Mouse (Mus musculus): ENCODE measurements at regions not wholly inside any gene's neighbourhood (a gene's known extent, or its start where the extent isn't known, plus 50 kb on each side); places are given as distances from the start of the nearest gene placed in this dataset.

DNA sequence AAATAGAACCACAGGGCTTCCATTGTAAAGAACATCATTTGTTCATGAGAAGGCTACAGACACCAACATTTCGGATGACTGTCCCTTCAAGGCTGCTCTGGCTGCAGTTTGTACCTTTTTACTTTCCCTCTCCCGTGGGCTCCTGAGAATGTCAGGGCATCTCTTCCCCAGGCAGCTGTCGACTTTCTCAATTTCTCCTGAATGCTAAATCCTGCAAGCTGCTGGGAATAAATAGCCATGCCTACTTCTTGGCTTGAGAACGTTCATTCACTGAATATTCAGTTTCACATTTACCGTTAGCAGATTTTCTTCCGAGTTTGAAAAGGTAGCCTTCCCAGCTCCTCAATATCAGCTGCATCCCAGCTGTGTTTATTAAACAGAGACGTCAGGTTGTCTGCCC lies 176.2 kb upstream of the Cep162 start:
- ATAC-seq (ENCODE audit: low read depth) = no peak

GRCm38 (mm10) chr9:87425201-87425600 lies 169.9 kb upstream of the Cep162 start:
- peak; percentile 35 for DNase-seq (ENCODE audit: low spot score)
- 56% methylated on average over 4 of the region's 4 CpGs for WGBS

More for the DNA sequence above, 176.2 kb upstream of the Cep162 start:
- Histone ChIP-seq H3K36me3 (ENCODE audit: control insufficient read depth, insufficient read depth, low read length) (no peaks in the 10 kb centered on the region), H3K4me3 (ENCODE audit: low read depth, low read length) (no peak overlapping the region), H3K9me3 (ENCODE audit: control insufficient read depth, low read length) (no peaks in the 10 kb centered on the region), H3K4me1 (ENCODE audit: control insufficient read depth, insufficient read depth, low read length) (no peaks in the 10 kb centered on the region), H3K4me2 (ENCODE audit: low read depth, low read length) (0 out of 2 replicates have a peak overlapping the region, but pooled peaks have one; percentile 25), H3K27me3 (replicated peaks; ENCODE audit: control insufficient read depth, insufficient read depth, low read length) (no peaks in the 10 kb centered on the region), H3K9ac (ENCODE audit: low read depth, low read length) (no peak overlapping the region), H3K27ac (replicated peaks; ENCODE audit: low read depth, low read length) (no peak overlapping the region)
- WGBS = 41% methylated on average over 7 of the region's 7 CpGs
- no peak for DNase-seq (ENCODE audit: low spot score)

GRCm38 (mm10) chr9:87421175-87421574 lies 165.8 kb upstream of the Cep162 start:
- H3K4me2 ChIP-seq (ENCODE audit: low read depth, low read length) = no peak overlapping the region
- no peak overlapping the region for H3K27ac ChIP-seq (replicated peaks; ENCODE audit: low read depth, low read length)
- WGBS = 47% methylated on average over 8 of the region's 8 CpGs
- H3K4me3 ChIP-seq (ENCODE audit: low read depth, low read length) = no peak overlapping the region
- H3K4me1 ChIP-seq (ENCODE audit: control insufficient read depth, insufficient read depth, low read length) = peaks cover 10% of the 10 kb centered on the region
- DNase-seq (ENCODE audit: low spot score) = no peak
- H3K27me3 ChIP-seq (replicated peaks; ENCODE audit: control insufficient read depth, insufficient read depth, low read length) = peaks cover 11% of the 10 kb centered on the region
- H3K9me3 ChIP-seq (ENCODE audit: control insufficient read depth, low read length) = no peaks in the 10 kb centered on the region
- H3K9ac ChIP-seq (ENCODE audit: low read depth, low read length) = no peak overlapping the region
- no peaks in the 10 kb centered on the region for H3K36me3 ChIP-seq (ENCODE audit: control insufficient read depth, insufficient read depth, low read length)
- ATAC-seq (ENCODE audit: low read depth) = no peak

More at GRCm38 (mm10) chr9:87425201-87425600, 169.9 kb upstream of the Cep162 start:
- H3K9ac ChIP-seq (ENCODE audit: low read depth, low read length) = no peak overlapping the region
- H3K4me2 ChIP-seq (ENCODE audit: low read depth, low read length) = no peak overlapping the region
- peaks cover 10% of the 10 kb centered on the region for H3K4me1 ChIP-seq (ENCODE audit: control insufficient read depth, insufficient read depth, low read length)
- H3K27me3 ChIP-seq (replicated peaks; ENCODE audit: control insufficient read depth, insufficient read depth, low read length) = peaks cover 5% of the 10 kb centered on the region
- no peak overlapping the region for H3K4me3 ChIP-seq (ENCODE audit: low read depth, low read length)
- no peak overlapping the region for H3K27ac ChIP-seq (replicated peaks; ENCODE audit: low read depth, low read length)
- no peak for ATAC-seq (ENCODE audit: low read depth)
- H3K36me3 ChIP-seq (ENCODE audit: control insufficient read depth, insufficient read depth, low read length) = no peaks in the 10 kb centered on the region
- H3K9me3 ChIP-seq (ENCODE audit: control insufficient read depth, low read length) = no peaks in the 10 kb centered on the region

- Histone ChIP-seq H3K4me3 (ENCODE audit: low read depth, low read length) (no peak overlapping the region), H3K27ac (replicated peaks; ENCODE audit: low read depth, low read length) (no peak overlapping the region), H3K27me3 (replicated peaks; ENCODE audit: control insufficient read depth, insufficient read depth, low read length) (peaks cover 11% of the 10 kb centered on the region), H3K4me2 (ENCODE audit: low read depth, low read length) (no peak overlapping the region), H3K36me3 (ENCODE audit: control insufficient read depth, insufficient read depth, low read length) (no peaks in the 10 kb centered on the region), H3K9ac (ENCODE audit: low read depth, low read length) (no peak overlapping the region), H3K4me1 (ENCODE audit: control insufficient read depth, insufficient read depth, low read length) (peaks cover 10% of the 10 kb centered on the region), H3K9me3 (ENCODE audit: control insufficient read depth, low read length) (no peaks in the 10 kb centered on the region)
- ATAC-seq (ENCODE audit: low read depth) = peak; percentile 55; the same call in 1 of the 2 replicates
- DNase-seq (ENCODE audit: low spot score) = no peak
- 9% methylated on average over 12 of the region's 12 CpGs for WGBS
These were observed 164.0 kb upstream of the Cep162 start for GRCm38 (mm10) chr9:87419376-87419775.

GRCm38 (mm10) chr9:87412894-87413293 lies 157.6 kb upstream of the Cep162 start:
- DNase-seq (ENCODE audit: low spot score) = no peak
- Histone ChIP-seq H3K27ac (replicated peaks; ENCODE audit: low read depth, low read length) (no peak overlapping the region), H3K4me2 (ENCODE audit: low read depth, low read length) (no peak overlapping the region), H3K4me1 (ENCODE audit: control insufficient read depth, insufficient read depth, low read length) (peaks cover 4% of the 10 kb centered on the region; the same call in 1 of the 2 replicates), H3K9ac (ENCODE audit: low read depth, low read length) (no peak overlapping the region), H3K27me3 (replicated peaks; ENCODE audit: control insufficient read depth, insufficient read depth, low read length) (peaks cover under 1% of the 10 kb centered on the region; the same call in 1 of the 2 replicates), H3K4me3 (ENCODE audit: low read depth, low read length) (no peak overlapping the region), H3K36me3 (ENCODE audit: control insufficient read depth, insufficient read depth, low read length) (no peaks in the 10 kb centered on the region), H3K9me3 (ENCODE audit: control insufficient read depth, low read length) (no peaks in the 10 kb centered on the region)
- WGBS = 26% methylated on average over 9 of the region's 9 CpGs
- ATAC-seq (ENCODE audit: low read depth) = no peak

- 78% methylated on average over 7 of the region's 7 CpGs for WGBS
- H3K4me1 ChIP-seq (ENCODE audit: control insufficient read depth, insufficient read depth, low read length) = peaks cover 7% of the 10 kb centered on the region; the same call in 1 of the 2 replicates
- DNase-seq (ENCODE audit: low spot score) = no peak
These were observed 155.7 kb upstream of the Cep162 start for GRCm38 (mm10) chr9:87411044-87411443.

DNA sequence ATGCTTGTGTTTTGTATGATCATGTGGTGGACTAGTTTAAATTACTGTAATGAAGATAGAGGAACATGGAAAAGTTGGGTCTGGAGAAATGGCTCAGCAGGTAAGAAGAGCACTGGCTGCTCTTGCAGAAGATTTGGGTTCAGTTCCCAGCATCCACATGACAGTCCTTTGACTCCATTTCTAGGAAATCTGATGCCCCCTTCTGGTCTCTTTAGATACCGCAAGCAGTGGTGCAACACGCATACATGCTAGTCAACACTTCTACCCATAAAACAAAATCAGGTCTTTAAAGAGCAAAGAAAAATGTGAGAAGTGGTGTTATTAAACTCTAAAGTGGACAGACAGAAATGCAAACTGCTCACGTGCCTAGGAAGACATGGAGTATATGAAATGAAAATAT lies 154.4 kb upstream of the Cep162 start:
- H3K27me3 ChIP-seq (replicated peaks; ENCODE audit: control insufficient read depth, insufficient read depth, low read length) = no peaks in the 10 kb centered on the region

More at GRCm38 (mm10) chr9:87411044-87411443, 155.7 kb upstream of the Cep162 start:
- Histone ChIP-seq H3K36me3 (ENCODE audit: control insufficient read depth, insufficient read depth, low read length) (no peaks in the 10 kb centered on the region), H3K9ac (ENCODE audit: low read depth, low read length) (no peak overlapping the region), H3K9me3 (ENCODE audit: control insufficient read depth, low read length) (no peaks in the 10 kb centered on the region), H3K4me3 (ENCODE audit: low read depth, low read length) (no peak overlapping the region), H3K4me2 (ENCODE audit: low read depth, low read length) (no peak overlapping the region), H3K27ac (replicated peaks; ENCODE audit: low read depth, low read length) (no peak overlapping the region), H3K27me3 (replicated peaks; ENCODE audit: control insufficient read depth, insufficient read depth, low read length) (no peaks in the 10 kb centered on the region)
- no peak for ATAC-seq (ENCODE audit: low read depth)

GRCm38 (mm10) chr9:87408805-87409204 lies 153.5 kb upstream of the Cep162 start:
- Histone ChIP-seq H3K36me3 (ENCODE audit: control insufficient read depth, insufficient read depth, low read length) (no peaks in the 10 kb centered on the region), H3K27me3 (replicated peaks; ENCODE audit: control insufficient read depth, insufficient read depth, low read length) (no peaks in the 10 kb centered on the region), H3K4me3 (ENCODE audit: low read depth, low read length) (no peak overlapping the region), H3K4me1 (ENCODE audit: control insufficient read depth, insufficient read depth, low read length) (peaks cover 7% of the 10 kb centered on the region; the same call in 1 of the 2 replicates), H3K27ac (replicated peaks; ENCODE audit: low read depth, low read length) (no peak overlapping the region), H3K9me3 (ENCODE audit: control insufficient read depth, low read length) (no peaks in the 10 kb centered on the region), H3K4me2 (ENCODE audit: low read depth, low read length) (no peak overlapping the region), H3K9ac (ENCODE audit: low read depth, low read length) (no peak overlapping the region)
- WGBS = 78% methylated on average over 8 of the region's 8 CpGs
- DNase-seq (ENCODE audit: low spot score) (no peak), ATAC-seq (ENCODE audit: low read depth) (no peak)

More for the DNA sequence above, 154.4 kb upstream of the Cep162 start:
- Histone ChIP-seq H3K4me3 (ENCODE audit: low read depth, low read length) (no peak overlapping the region), H3K4me1 (ENCODE audit: control insufficient read depth, insufficient read depth, low read length) (peaks cover 7% of the 10 kb centered on the region; the same call in 1 of the 2 replicates), H3K9ac (ENCODE audit: low read depth, low read length) (no peak overlapping the region), H3K9me3 (ENCODE audit: control insufficient read depth, low read length) (no peaks in the 10 kb centered on the region), H3K4me2 (ENCODE audit: low read depth, low read length) (no peak overlapping the region), H3K36me3 (ENCODE audit: control insufficient read depth, insufficient read depth, low read length) (no peaks in the 10 kb centered on the region), H3K27ac (replicated peaks; ENCODE audit: low read depth, low read length) (no peak overlapping the region)
- WGBS = 91% methylated on average over 3 of the region's 3 CpGs
- ATAC-seq (ENCODE audit: low read depth) (no peak), DNase-seq (ENCODE audit: low spot score) (no peak)

GRCm38 (mm10) chr9:87406476-87406875 lies 151.1 kb upstream of the Cep162 start:
- DNase-seq (ENCODE audit: low spot score) (no peak), ATAC-seq (ENCODE audit: low read depth) (0 out of 2 replicates have a peak, but pooled peaks have one; percentile 18)
- Histone ChIP-seq H3K36me3 (ENCODE audit: control insufficient read depth, insufficient read depth, low read length) (no peaks in the 10 kb centered on the region), H3K9me3 (ENCODE audit: control insufficient read depth, low read length) (no peaks in the 10 kb centered on the region), H3K9ac (ENCODE audit: low read depth, low read length) (no peak overlapping the region), H3K27ac (replicated peaks; ENCODE audit: low read depth, low read length) (no peak overlapping the region), H3K27me3 (replicated peaks; ENCODE audit: control insufficient read depth, insufficient read depth, low read length) (no peaks in the 10 kb centered on the region), H3K4me3 (ENCODE audit: low read depth, low read length) (no peak overlapping the region), H3K4me1 (ENCODE audit: control insufficient read depth, insufficient read depth, low read length) (0 out of 2 replicates have a peak, but pooled peaks cover 3% of the 10 kb centered on the region), H3K4me2 (ENCODE audit: low read depth, low read length) (peak overlapping the region; percentile 30)
- WGBS = 40% methylated on average over 12 of the region's 12 CpGs

All from embryonic facial prominence, embryonic 14.5 days (tissue).